In the genomic region with DNA sequence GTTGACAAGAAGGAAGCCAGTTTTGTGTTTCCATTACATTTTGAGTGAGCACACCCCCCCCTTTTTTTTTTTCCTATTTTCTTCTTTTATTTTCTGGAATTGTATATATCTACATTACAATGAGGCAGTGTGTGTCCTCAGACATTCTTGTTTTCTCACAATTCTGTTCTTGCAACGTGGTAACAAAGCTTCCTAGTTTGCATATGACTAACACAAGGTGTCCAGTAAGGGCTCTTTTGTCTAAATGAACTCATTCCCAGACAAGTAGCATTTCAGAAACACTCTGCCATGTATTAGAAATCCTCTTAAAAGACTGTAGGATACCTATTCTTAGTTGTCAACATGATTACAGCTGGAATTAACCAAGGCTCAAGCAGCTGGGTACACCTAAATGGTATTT, we compare ENCODE assay signal across 20 mouse cellular contexts.
DNase-seq lines count a peak whose midpoint lies in the region; ATAC-seq and TF ChIP-seq lines count a peak whose summit lies in the region.
"Had no signal": no experiment of that assay in that cellular context is flagged by ENCODE, and none has a peak within 500 bp of the region (broad histone marks: within the 10 kb centered on the region; RNA-seq: fewer than 3 reads in every experiment).

No protein-coding gene starts in this region.

- peaks cover 35% of the 10 kb centered on the region for H3K4me1 ChIP-seq in forebrain, embryonic 10.5 days
- peaks cover 13% of the 10 kb centered on the region for H3K4me1 ChIP-seq in forebrain, embryonic 16.5 days (replicated peaks; ENCODE audit: control insufficient read depth, insufficient read depth, low read length)
- peaks cover 22% of the 10 kb centered on the region for H3K4me1 ChIP-seq in midbrain, embryonic 11.5 days (ENCODE audit: control insufficient read depth, insufficient read depth, low read length)
- peaks cover 4% of the 10 kb centered on the region; the same call in 1 of the 2 replicates for H3K4me1 ChIP-seq in midbrain, postnatal 0 days (ENCODE audit: insufficient read depth, low read length)
- peaks cover 18% of the 10 kb centered on the region for H3K4me1 ChIP-seq in forebrain, embryonic 13.5 days
- H3K4me1 ChIP-seq: heart, embryonic 12.5 days; megakaryocyte, embryonic 14.5 days had no signal

- no peak overlapping the region for H3K4me3 ChIP-seq in forebrain, embryonic 10.5 days
- no peak overlapping the region for H3K4me3 ChIP-seq in forebrain, embryonic 16.5 days (replicated peaks; ENCODE audit: low read length)
- H3K4me3 ChIP-seq in midbrain, embryonic 11.5 days (ENCODE audit: low read depth, low read length) = no peak overlapping the region
- no peak overlapping the region for H3K4me3 ChIP-seq in midbrain, postnatal 0 days (ENCODE audit: low read depth, low read length)
- no peak overlapping the region for H3K4me3 ChIP-seq in forebrain, embryonic 13.5 days
- H3K4me3 ChIP-seq: heart, embryonic 12.5 days; megakaryocyte, embryonic 14.5 days had no signal

- peaks cover 85% of the 10 kb centered on the region for H3K27me3 ChIP-seq in forebrain, embryonic 10.5 days (ENCODE audit: poor library complexity, severe bottlenecking)
- H3K27me3 ChIP-seq in forebrain, embryonic 16.5 days (replicated peaks; ENCODE audit: control insufficient read depth, insufficient read depth, low read length) = no peaks in the 10 kb centered on the region
- H3K27me3 ChIP-seq in midbrain, embryonic 11.5 days (ENCODE audit: control insufficient read depth, insufficient read depth, low read length) = peaks cover 77% of the 10 kb centered on the region
- H3K27me3 ChIP-seq in midbrain, postnatal 0 days (ENCODE audit: insufficient read depth, low read length) = no peaks in the 10 kb centered on the region
- H3K27me3 ChIP-seq in forebrain, embryonic 13.5 days = no peaks in the 10 kb centered on the region
- H3K27me3 ChIP-seq: heart, embryonic 12.5 days; megakaryocyte, embryonic 14.5 days had no signal

- ATAC-seq in forebrain, embryonic 16.5 days = no peak
- peak; percentile 34 for ATAC-seq in midbrain, embryonic 11.5 days (ENCODE audit: low FRiP score)
- ATAC-seq in midbrain, postnatal 0 days (ENCODE audit: low FRiP score) = no peak
- ATAC-seq in forebrain, embryonic 13.5 days = peak; percentile 54; the same call in 1 of the 2 replicates

- DNase-seq in forebrain, embryonic 10.5 days (ENCODE audit: extremely low spot score, low spot score) = no peak
- DNase-seq in midbrain, embryonic 11.5 days (ENCODE audit: low spot score, missing footprints) = peak; percentile 84
- DNase-seq in midbrain, postnatal 0 days (ENCODE audit: low spot score) = no peak
- DNase-seq in ES-CJ7 (ENCODE audit: low read depth, low spot score) = peak; percentile 86
- no peak for DNase-seq in thymus, postnatal 10 days (ENCODE audit: low spot score in 2 of 2)
- DNase-seq: adrenal gland, adult 8-10 months; cerebellum, adult 11 months; heart, postnatal 14 days; kidney, adult 11 months; lung, adult 18-20 months; lung, postnatal 14 days; right cerebral cortex, postnatal 4 days; thymus, postnatal 14 days had no signal

- no peak overlapping the region for H3K9ac ChIP-seq in forebrain, embryonic 16.5 days (replicated peaks; ENCODE audit: low read depth, low read length)
- no peak overlapping the region for H3K9ac ChIP-seq in midbrain, embryonic 11.5 days (ENCODE audit: low read length)
- H3K9ac ChIP-seq in midbrain, postnatal 0 days (replicated peaks; ENCODE audit: low read length, poor library complexity, severe bottlenecking) = no peak overlapping the region
- H3K9ac ChIP-seq in forebrain, embryonic 13.5 days = no peak overlapping the region
- H3K9ac ChIP-seq: heart, embryonic 12.5 days had no signal

- peak overlapping the region; percentile 77; the same call in 1 of the 2 replicates for H3K27ac ChIP-seq in forebrain, embryonic 10.5 days
- no peak overlapping the region for H3K27ac ChIP-seq in forebrain, embryonic 16.5 days (ENCODE audit: low read length)
- H3K27ac ChIP-seq in midbrain, embryonic 11.5 days (ENCODE audit: low read depth, low read length) = no peak overlapping the region
- H3K27ac ChIP-seq in midbrain, postnatal 0 days (ENCODE audit: low read depth, low read length) = no peak overlapping the region
- H3K27ac ChIP-seq in forebrain, embryonic 13.5 days = no peak overlapping the region
- H3K27ac ChIP-seq: kidney, postnatal 0 days; stomach, postnatal 0 days had no signal

- no peak for TF ChIP-seq CTCF in midbrain, postnatal 0 days (IDR thresholded peaks at IDR 0.05)

- 2% methylated on average over 1 of the region's 1 CpGs for WGBS in forebrain, embryonic 10.5 days
- 6% methylated on average over 1 of the region's 1 CpGs for WGBS in forebrain, embryonic 16.5 days
- WGBS in midbrain, embryonic 11.5 days = 0% methylated on average over 1 of the region's 1 CpGs
- WGBS in midbrain, postnatal 0 days = 24% methylated on average over 1 of the region's 1 CpGs
- WGBS in forebrain, embryonic 13.5 days = 2% methylated on average over 1 of the region's 1 CpGs

- H3K36me3 ChIP-seq in forebrain, embryonic 10.5 days (replicated peaks) = no peaks in the 10 kb centered on the region
- no peaks in the 10 kb centered on the region for H3K36me3 ChIP-seq in forebrain, embryonic 16.5 days (ENCODE audit: control insufficient read depth, insufficient read depth)
- H3K36me3 ChIP-seq in midbrain, embryonic 11.5 days (ENCODE audit: control insufficient read depth, insufficient read depth, low read length) = no peaks in the 10 kb centered on the region
- no peaks in the 10 kb centered on the region for H3K36me3 ChIP-seq in midbrain, postnatal 0 days (ENCODE audit: insufficient read depth, low read length)
- no peaks in the 10 kb centered on the region for H3K36me3 ChIP-seq in forebrain, embryonic 13.5 days (ENCODE audit: poor library complexity, severe bottlenecking)
- H3K36me3 ChIP-seq: heart, embryonic 12.5 days had no signal

- H3K4me2 ChIP-seq in forebrain, embryonic 16.5 days (ENCODE audit: low read length) = no peak overlapping the region
- H3K4me2 ChIP-seq in midbrain, embryonic 11.5 days = no peak overlapping the region
- H3K4me2 ChIP-seq in midbrain, postnatal 0 days (ENCODE audit: low read depth, low read length, poor library complexity, severe bottlenecking) = no peak overlapping the region
- no peak overlapping the region for H3K4me2 ChIP-seq in forebrain, embryonic 13.5 days
- H3K4me2 ChIP-seq: heart, embryonic 12.5 days; liver, embryonic 11.5 days had no signal

- H3K9me3 ChIP-seq in forebrain, embryonic 10.5 days = no peaks in the 10 kb centered on the region
- H3K9me3 ChIP-seq in forebrain, embryonic 16.5 days (ENCODE audit: control insufficient read depth, low read length) = no peaks in the 10 kb centered on the region
- H3K9me3 ChIP-seq in midbrain, embryonic 11.5 days (ENCODE audit: control insufficient read depth, low read length) = no peaks in the 10 kb centered on the region
- no peaks in the 10 kb centered on the region for H3K9me3 ChIP-seq in midbrain, postnatal 0 days (ENCODE audit: low read length)
- no peaks in the 10 kb centered on the region for H3K9me3 ChIP-seq in forebrain, embryonic 13.5 days (replicated peaks)
- H3K9me3 ChIP-seq: heart, embryonic 12.5 days; megakaryocyte, embryonic 14.5 days had no signal

Comparison
In these comparisons a context has a peak if more than half of its experiments do, and no peak if none do; other contexts are left out.
1. DNase-seq: peak in midbrain, embryonic 11.5 days (single experiment) and ES-CJ7 (single experiment); none in forebrain, embryonic 10.5 days (single experiment), midbrain, postnatal 0 days (single experiment) and thymus, postnatal 10 days (0 of 2).
2. ATAC-seq: peak in midbrain, embryonic 11.5 days (single experiment) and forebrain, embryonic 13.5 days (single experiment); none in forebrain, embryonic 16.5 days (single experiment) and midbrain, postnatal 0 days (single experiment).